Mouse (Mus musculus): ENCODE measurements around the gene Rhox12. TPM values are rescaled to one million over a fixed set of nuclear protein-coding genes. Genes with fewer than 3 reads are reported as not detected.

Gene Rhox12
- polyA plus RNA-seq (2015; fragmentation: Nextera tagmentation; extraction: Ambion mirVana) = not detected in 2 replicates

GRCm38 (mm10) chrX:38110807-38111206, at the start of gene Rhox12:
Gene Rhox12, minus strand, starts transcription at chrX:38110907.
- H3K36me3 ChIP-seq (ENCODE audit: control insufficient read depth, insufficient read depth, low read length) = no peaks in the 10 kb centered on the region
- WGBS = 74% methylated on average over 4 of the region's 4 CpGs
- no peaks in the 10 kb centered on the region for H3K9me3 ChIP-seq (ENCODE audit: control insufficient read depth, low read length)
- no peak within 1 kb of the TSS for H3K27ac ChIP-seq (ENCODE audit: low read length)
- H3K4me1 ChIP-seq (ENCODE audit: control insufficient read depth, insufficient read depth, low read length) = no peaks in the 10 kb centered on the region
- ATAC-seq = no peak
- no peak within 1 kb of the TSS for H3K9ac ChIP-seq (ENCODE audit: low read depth, low read length)
- no peak within 1 kb of the TSS for H3K4me2 ChIP-seq (ENCODE audit: low read depth, low read length)
- no peaks in the 10 kb centered on the region for H3K27me3 ChIP-seq (replicated peaks; ENCODE audit: control insufficient read depth, insufficient read depth, low read length)
- no peak within 1 kb of the TSS for H3K4me3 ChIP-seq (ENCODE audit: low read length)

DNA sequence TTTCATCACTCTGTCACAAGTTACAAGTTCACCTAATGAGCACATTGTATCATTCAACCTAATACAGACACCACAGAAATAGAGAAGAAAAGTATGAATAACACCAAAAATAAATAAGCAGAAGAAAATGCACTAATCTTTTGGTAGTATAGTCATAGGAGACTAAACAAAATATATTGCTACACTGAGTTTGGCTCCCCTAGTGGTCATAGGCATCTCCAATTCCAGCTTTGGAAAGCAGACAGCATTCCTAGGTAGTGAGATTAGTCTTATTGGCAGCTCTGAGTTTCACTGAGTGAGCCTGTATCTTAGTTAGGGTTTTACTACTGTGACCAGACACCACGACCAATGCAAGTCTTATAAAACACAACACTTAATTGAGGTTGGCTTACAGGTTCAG, 48.4 kb upstream of the Rhox12 start:
- Histone ChIP-seq H3K4me2 (ENCODE audit: low read depth, low read length) (no peak overlapping the region), H3K4me3 (ENCODE audit: low read length) (no peak overlapping the region), H3K27ac (ENCODE audit: low read length) (no peak overlapping the region), H3K4me1 (ENCODE audit: control insufficient read depth, insufficient read depth, low read length) (no peaks in the 10 kb centered on the region), H3K27me3 (replicated peaks; ENCODE audit: control insufficient read depth, insufficient read depth, low read length) (no peaks in the 10 kb centered on the region), H3K9ac (ENCODE audit: low read depth, low read length) (no peak overlapping the region), H3K9me3 (ENCODE audit: control insufficient read depth, low read length) (no peaks in the 10 kb centered on the region), H3K36me3 (ENCODE audit: control insufficient read depth, insufficient read depth, low read length) (no peaks in the 10 kb centered on the region)
- WGBS = 67% methylated on average over 1 of the region's 1 CpGs
- ATAC-seq = no peak

DNA sequence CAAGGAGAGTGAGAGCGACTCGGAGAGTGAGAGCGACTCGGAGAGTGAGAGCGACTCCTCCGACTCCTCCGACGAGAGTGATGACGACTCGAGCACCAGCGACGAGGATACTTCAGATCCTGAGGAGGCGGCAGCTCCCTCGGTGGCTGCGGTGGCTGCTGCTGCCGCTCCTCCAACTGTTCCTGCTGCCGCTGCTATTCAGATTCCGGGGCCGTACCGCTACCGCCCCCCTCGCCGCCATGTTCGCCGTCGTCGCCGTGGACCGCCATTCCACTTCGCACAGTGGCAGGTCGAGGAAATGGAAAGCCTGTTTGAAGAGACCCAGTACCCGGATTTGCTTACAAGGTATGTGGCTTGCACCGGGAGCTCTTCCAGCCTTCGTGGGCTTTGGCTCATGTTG, 10.8 kb upstream of the Rhox12 start:
- no peak for ATAC-seq
- WGBS = 88% methylated on average over 34 of the region's 34 CpGs
- H3K4me3 ChIP-seq (ENCODE audit: low read length) = no peak overlapping the region

GRCm38 (mm10) chrX:38120982-38121381, 10.3 kb upstream of the Rhox12 start, which contains the start of gene Rhox13:
Gene Rhox13, plus strand, starts transcription at chrX:38121219.
- Histone ChIP-seq H3K27ac (ENCODE audit: low read length) (no peak within 1 kb of the TSS), H3K27me3 (replicated peaks; ENCODE audit: control insufficient read depth, insufficient read depth, low read length) (no peaks in the 10 kb centered on the region), H3K9me3 (ENCODE audit: control insufficient read depth, low read length) (0 out of 2 replicates have a peak, but pooled peaks cover 7% of the 10 kb centered on the region), H3K4me2 (ENCODE audit: low read depth, low read length) (no peak within 1 kb of the TSS), H3K4me3 (ENCODE audit: low read length) (no peak within 1 kb of the TSS), H3K9ac (ENCODE audit: low read depth, low read length) (no peak within 1 kb of the TSS), H3K36me3 (ENCODE audit: control insufficient read depth, insufficient read depth, low read length) (no peaks in the 10 kb centered on the region), H3K4me1 (ENCODE audit: control insufficient read depth, insufficient read depth, low read length) (no peaks in the 10 kb centered on the region)
- ATAC-seq = no peak
- WGBS = 94% methylated on average over 20 of the region's 20 CpGs

More for the DNA sequence above, 10.8 kb upstream of the Rhox12 start:
- H3K9ac ChIP-seq (ENCODE audit: low read depth, low read length) = no peak overlapping the region
- no peak overlapping the region for H3K27ac ChIP-seq (ENCODE audit: low read length)
- H3K36me3 ChIP-seq (ENCODE audit: control insufficient read depth, insufficient read depth, low read length) = no peaks in the 10 kb centered on the region
- H3K9me3 ChIP-seq (ENCODE audit: control insufficient read depth, low read length) = 0 out of 2 replicates have a peak, but pooled peaks cover 7% of the 10 kb centered on the region
- no peaks in the 10 kb centered on the region for H3K4me1 ChIP-seq (ENCODE audit: control insufficient read depth, insufficient read depth, low read length)
- no peak overlapping the region for H3K4me2 ChIP-seq (ENCODE audit: low read depth, low read length)
- no peaks in the 10 kb centered on the region for H3K27me3 ChIP-seq (replicated peaks; ENCODE audit: control insufficient read depth, insufficient read depth, low read length)

DNA sequence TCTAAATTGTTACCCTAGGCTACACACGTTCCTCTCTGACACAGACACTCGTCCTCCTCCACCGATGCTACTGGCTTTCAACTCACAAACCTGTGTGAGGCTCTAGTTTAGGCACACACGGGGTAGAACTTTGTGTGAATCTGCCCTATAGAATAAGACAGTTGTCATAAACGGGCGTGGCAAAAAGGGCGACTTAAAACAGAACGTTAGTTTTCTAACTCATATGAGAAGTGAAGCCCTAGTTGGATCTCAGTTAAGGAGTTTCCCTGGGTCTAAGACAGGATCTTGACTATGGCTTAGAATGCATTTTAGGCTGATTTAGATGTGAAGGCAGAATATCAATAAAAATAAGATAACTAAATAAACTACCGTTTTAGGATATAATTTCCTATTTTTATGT, 25.7 kb downstream of the Rhox12 start, which contains the start of gene Rhox11:
TSS of gene Rhox11 (minus strand) at position 101 of the 400 bp plus-strand sequence.
- H3K4me3 ChIP-seq (ENCODE audit: low read length) = no peak within 1 kb of the TSS
- 85% methylated on average over 9 of the region's 9 CpGs for WGBS
- ATAC-seq = no peak
- no peak within 1 kb of the TSS for H3K4me2 ChIP-seq (ENCODE audit: low read depth, low read length)
- H3K4me1 ChIP-seq (ENCODE audit: control insufficient read depth, insufficient read depth, low read length) = no peaks in the 10 kb centered on the region
- H3K27me3 ChIP-seq (replicated peaks; ENCODE audit: control insufficient read depth, insufficient read depth, low read length) = no peaks in the 10 kb centered on the region
- H3K9ac ChIP-seq (ENCODE audit: low read depth, low read length) = no peak within 1 kb of the TSS
- no peak within 1 kb of the TSS for H3K27ac ChIP-seq (ENCODE audit: low read length)
- no peaks in the 10 kb centered on the region for H3K36me3 ChIP-seq (ENCODE audit: control insufficient read depth, insufficient read depth, low read length)
- no peaks in the 10 kb centered on the region for H3K9me3 ChIP-seq (ENCODE audit: control insufficient read depth, low read length)

DNA sequence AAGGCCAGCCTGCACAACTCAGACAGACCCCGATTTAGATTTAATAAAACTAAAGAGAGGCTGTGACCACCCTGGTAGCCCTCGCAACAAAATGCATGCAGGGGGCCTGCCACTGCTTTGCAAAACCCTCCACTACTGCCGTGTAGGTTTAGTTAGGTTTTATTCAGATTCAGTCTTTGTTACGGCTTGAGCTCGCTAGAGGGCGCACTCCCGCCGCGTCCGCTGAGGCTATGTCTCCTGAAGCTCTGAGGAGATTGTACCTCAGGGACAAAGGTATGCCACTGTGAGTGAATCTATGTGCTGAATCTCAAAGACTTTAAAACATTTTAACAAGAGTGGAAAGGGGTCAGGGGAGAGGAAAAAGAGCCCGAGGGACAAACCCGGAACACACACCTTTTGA, 26.5 kb downstream of the Rhox12 start:
- H3K9me3 ChIP-seq (ENCODE audit: control insufficient read depth, low read length) = no peaks in the 10 kb centered on the region
- no peak overlapping the region for H3K4me3 ChIP-seq (ENCODE audit: low read length)
- no peak overlapping the region for H3K4me2 ChIP-seq (ENCODE audit: low read depth, low read length)
- 19% methylated on average over 12 of the region's 12 CpGs for WGBS
- ATAC-seq = no peak
- no peaks in the 10 kb centered on the region for H3K4me1 ChIP-seq (ENCODE audit: control insufficient read depth, insufficient read depth, low read length)
- H3K27me3 ChIP-seq (replicated peaks; ENCODE audit: control insufficient read depth, insufficient read depth, low read length) = no peaks in the 10 kb centered on the region
- H3K36me3 ChIP-seq (ENCODE audit: control insufficient read depth, insufficient read depth, low read length) = no peaks in the 10 kb centered on the region
- H3K9ac ChIP-seq (ENCODE audit: low read depth, low read length) = no peak overlapping the region
- H3K27ac ChIP-seq (ENCODE audit: low read length) = no peak overlapping the region

GRCm38 (mm10) chrX:38066175-38066574, 44.5 kb downstream of the Rhox12 start, which contains the start of gene Rhox10:
Gene Rhox10, plus strand, starts transcription at chrX:38066475.
- H3K36me3 ChIP-seq (ENCODE audit: control insufficient read depth, insufficient read depth, low read length) = no peaks in the 10 kb centered on the region
- no peak within 1 kb of the TSS for H3K4me3 ChIP-seq (ENCODE audit: low read length)
- H3K9ac ChIP-seq (ENCODE audit: low read depth, low read length) = no peak within 1 kb of the TSS
- no peak within 1 kb of the TSS for H3K27ac ChIP-seq (ENCODE audit: low read length)
- no peaks in the 10 kb centered on the region for H3K27me3 ChIP-seq (replicated peaks; ENCODE audit: control insufficient read depth, insufficient read depth, low read length)
- H3K4me2 ChIP-seq (ENCODE audit: low read depth, low read length) = no peak within 1 kb of the TSS
- H3K4me1 ChIP-seq (ENCODE audit: control insufficient read depth, insufficient read depth, low read length) = no peaks in the 10 kb centered on the region
- 89% methylated on average over 11 of the region's 11 CpGs for WGBS
- ATAC-seq = no peak
- H3K9me3 ChIP-seq (ENCODE audit: control insufficient read depth, low read length) = no peaks in the 10 kb centered on the region

DNA sequence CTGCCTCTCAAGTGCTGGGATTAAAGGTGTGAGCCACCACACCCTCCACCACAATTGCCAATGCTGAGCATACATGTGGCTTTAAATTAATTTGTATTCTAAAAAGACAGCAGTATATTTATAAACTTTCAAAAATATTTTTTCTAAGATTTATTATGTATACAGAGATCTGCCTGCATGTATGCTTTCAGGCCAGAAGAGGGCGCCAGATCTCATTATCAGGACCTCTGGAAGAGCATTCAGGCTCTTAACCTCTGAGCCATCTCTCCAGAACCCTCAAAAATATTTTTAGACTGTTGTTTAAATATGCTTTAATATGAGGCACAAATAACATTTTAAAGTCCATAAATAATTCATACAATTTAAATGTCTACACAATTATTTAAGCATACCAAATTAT, 49.2 kb downstream of the Rhox12 start:
- Histone ChIP-seq H3K27ac (ENCODE audit: low read length) (no peak overlapping the region), H3K9me3 (ENCODE audit: control insufficient read depth, low read length) (no peaks in the 10 kb centered on the region), H3K27me3 (replicated peaks; ENCODE audit: control insufficient read depth, insufficient read depth, low read length) (no peaks in the 10 kb centered on the region), H3K9ac (ENCODE audit: low read depth, low read length) (no peak overlapping the region), H3K36me3 (ENCODE audit: control insufficient read depth, insufficient read depth, low read length) (no peaks in the 10 kb centered on the region), H3K4me2 (ENCODE audit: low read depth, low read length) (no peak overlapping the region), H3K4me3 (ENCODE audit: low read length) (no peak overlapping the region), H3K4me1 (ENCODE audit: control insufficient read depth, insufficient read depth, low read length) (no peaks in the 10 kb centered on the region)
- ATAC-seq = no peak
- 0% methylated on average over 1 of the region's 1 CpGs for WGBS

Data from intestine, embryonic 16.5 days (tissue).